Mouse (Mus musculus) heart, embryonic 15.5 days (tissue): ENCODE measurements around the gene Hadhb. TPM values are rescaled to one million over a fixed set of nuclear protein-coding genes. Genes with fewer than 3 reads are reported as not detected.

ENCODE experiments used
- ATAC-seq: fragments of 200-750 bp; cut with Nextera tagmentation; replicated peaks from 2 replicates; pipeline ENCODE4 v1.8.0; 2017; ENCODE audit warnings: low read depth, moderate TSS enrichment; ENCODE audit not compliant: insufficient number of reproducible peaks, insufficient read depth, low FRiP score
- H3K27ac ChIP-seq: fragments of 300-500 bp; sonication (generic); 2 replicates; pipeline ENCODE4 v1.5.1; 2015; ENCODE audit warnings: mild to moderate bottlenecking, inconsistent platforms
- H3K27me3 ChIP-seq: fragments of 300-500 bp; sonication (generic); 2 replicates; pipeline ENCODE4 v1.6.1; 2015; ENCODE audit warnings: inconsistent platforms
- H3K36me3 ChIP-seq: fragments of 300-500 bp; sonication (generic); 2 replicates; pipeline ENCODE4 v1.6.1; 2015; ENCODE audit warnings: mild to moderate bottlenecking, inconsistent platforms
- H3K4me1 ChIP-seq: fragments of 300-500 bp; sonication (generic); replicated peaks from 2 replicates; pipeline ENCODE4 v1.6.1; 2015; ENCODE audit warnings: inconsistent platforms
- H3K4me2 ChIP-seq: fragments of 300-500 bp; sonication (generic); 2 replicates; pipeline ENCODE4 v1.6.1; 2015; ENCODE audit warnings: inconsistent platforms, mild to moderate bottlenecking, moderate library complexity
- H3K4me3 ChIP-seq: fragments of 300-500 bp; sonication (generic); 2 replicates; pipeline ENCODE4 v1.5.1; 2015; ENCODE audit warnings: mild to moderate bottlenecking, inconsistent platforms
- H3K9ac ChIP-seq: fragments of 300-500 bp; sonication (generic); 2 replicates; pipeline ENCODE4 v1.6.1; 2015; ENCODE audit warnings: mild to moderate bottlenecking, inconsistent platforms
- H3K9me3 ChIP-seq: fragments of 300-500 bp; sonication (generic); replicated peaks from 2 replicates; pipeline ENCODE4 v1.6.1; 2016; ENCODE audit warnings: inconsistent platforms
- WGBS: fragments of 180-500 bp; shearing (Covaris S2); methylation state at CpG from one replicate; pipeline ENCODE4 v1.1.7; 2015; ENCODE audit warnings: mixed read lengths; 5-methylcytosine and 5-hydroxymethylcytosine counted together
- polyA plus RNA-seq: library from polyadenylated mRNA; unstranded; fragments of >200 nt; fragmentation: Nextera tagmentation; extraction: Ambion mirVana; gene quantifications from 2 replicates; pipeline ENCODE4 v1.2.1, GENCODE M21; 2015

The Hadhb gene
- polyA plus RNA-seq, 1 experiment from 2014 or later, result 426 TPM

DNA sequence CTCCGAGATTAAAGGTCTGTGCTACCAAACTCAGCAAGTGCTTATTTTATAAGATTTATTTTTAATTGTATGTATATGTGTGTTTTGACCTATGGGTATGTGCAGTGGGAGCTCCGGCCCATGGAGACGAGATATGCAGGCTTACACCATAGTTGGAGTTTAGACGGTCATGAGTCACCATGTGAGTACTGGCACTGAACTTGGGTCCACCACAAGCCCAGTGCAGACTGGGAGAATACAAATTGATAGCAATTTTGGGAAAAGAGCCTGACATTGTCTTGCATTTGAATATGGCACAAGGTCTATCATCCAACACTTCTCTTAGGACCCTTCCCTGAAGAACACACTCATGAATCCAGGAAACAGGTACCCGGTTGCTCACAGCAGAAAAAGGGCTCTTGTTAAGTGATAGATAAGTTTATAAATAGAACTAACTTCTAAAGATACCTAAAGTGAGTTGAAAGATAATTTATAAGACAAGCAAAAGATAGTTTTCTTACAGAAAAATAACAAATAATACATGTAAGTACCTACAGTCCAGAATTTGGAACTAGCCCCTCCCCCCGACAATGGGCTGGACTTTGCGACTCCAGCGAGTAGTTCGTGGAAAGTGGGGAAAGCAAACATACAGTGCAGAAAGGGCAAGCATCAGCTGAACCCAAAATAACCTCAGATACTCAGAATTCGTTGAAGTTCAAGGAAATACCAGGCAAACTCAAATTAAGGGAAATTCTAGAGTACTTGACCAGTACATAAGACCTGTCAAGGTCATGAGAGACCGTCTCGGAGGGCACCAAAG is 32.8 kb downstream of the Hadhb start:
- no peak overlapping the region for H3K4me2 ChIP-seq
- H3K27ac ChIP-seq, result no peak overlapping the region
- H3K4me3 ChIP-seq, result no peak overlapping the region
- WGBS, result 86% methylated on average over 12 of the region's 12 CpGs
- no peak for ATAC-seq
- H3K36me3 ChIP-seq, result peaks cover 56% of the 10 kb centered on the region
- H3K9ac ChIP-seq, result no peak overlapping the region
- H3K4me1 ChIP-seq, result no peaks in the 10 kb centered on the region
- no peaks in the 10 kb centered on the region for H3K27me3 ChIP-seq
- H3K9me3 ChIP-seq, result no peaks in the 10 kb centered on the region

DNA sequence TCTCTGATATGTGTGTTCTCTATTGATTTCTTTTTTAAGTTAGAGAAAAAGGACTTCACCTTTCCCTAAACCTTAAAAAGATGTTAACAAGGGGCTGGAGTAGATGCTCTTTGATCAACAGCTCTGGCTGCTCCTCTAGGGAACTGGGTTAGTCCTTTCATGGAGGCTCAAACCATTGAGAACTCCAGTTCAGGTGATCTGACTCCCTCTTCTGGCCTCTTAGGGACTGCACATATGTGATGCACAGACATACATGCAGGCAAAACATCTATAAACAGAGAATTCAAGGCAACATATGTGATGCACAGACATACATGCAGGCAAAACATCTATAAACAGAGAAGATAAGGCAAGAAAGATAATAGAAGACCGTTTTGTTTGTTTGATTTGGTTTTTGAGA is 37.4 kb downstream of the Hadhb start:
- ATAC-seq, result no peak
- 61% methylated on average over 1 of the region's 1 CpGs for WGBS
- 0 out of 2 replicates have a peak, but pooled peaks cover 4% of the 10 kb centered on the region for H3K4me1 ChIP-seq

DNA sequence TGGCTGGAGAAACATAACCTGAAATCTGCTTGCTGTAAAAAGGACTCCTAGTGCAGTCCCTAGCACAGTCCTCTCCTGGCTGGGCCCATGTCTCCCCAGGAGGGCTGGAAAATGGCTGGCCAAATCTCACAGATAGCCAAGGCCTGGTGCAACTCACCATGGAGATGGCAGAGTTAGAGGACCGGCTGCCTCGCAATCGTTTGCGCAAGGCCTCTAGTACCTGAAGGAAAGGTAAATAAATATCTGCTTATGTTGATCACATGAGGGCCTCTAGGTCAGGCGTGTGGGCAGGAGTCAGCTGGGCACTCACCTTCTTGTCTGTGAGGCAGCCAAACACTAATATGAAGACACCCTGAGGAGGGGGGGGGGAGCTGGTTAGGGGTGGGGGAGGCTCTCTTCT is 40.3 kb downstream of the Hadhb start:
- no peak overlapping the region for H3K4me2 ChIP-seq
- H3K27me3 ChIP-seq, result no peaks in the 10 kb centered on the region
- no peak for ATAC-seq
- no peaks in the 10 kb centered on the region for H3K36me3 ChIP-seq
- H3K4me1 ChIP-seq, result 0 out of 2 replicates have a peak, but pooled peaks cover 4% of the 10 kb centered on the region
- H3K4me3 ChIP-seq, result no peak overlapping the region
- no peak overlapping the region for H3K27ac ChIP-seq
- H3K9ac ChIP-seq, result no peak overlapping the region
- no peaks in the 10 kb centered on the region for H3K9me3 ChIP-seq
- WGBS, result 86% methylated on average over 5 of the region's 5 CpGs

More for the DNA sequence above, 37.4 kb downstream of the Hadhb start:
- Histone ChIP-seq H3K36me3 (peaks cover 22% of the 10 kb centered on the region; the same call in 1 of the 2 replicates), H3K4me3 (no peak overlapping the region), H3K4me2 (no peak overlapping the region), H3K9ac (no peak overlapping the region), H3K27me3 (no peaks in the 10 kb centered on the region), H3K27ac (no peak overlapping the region), H3K9me3 (no peaks in the 10 kb centered on the region)

DNA sequence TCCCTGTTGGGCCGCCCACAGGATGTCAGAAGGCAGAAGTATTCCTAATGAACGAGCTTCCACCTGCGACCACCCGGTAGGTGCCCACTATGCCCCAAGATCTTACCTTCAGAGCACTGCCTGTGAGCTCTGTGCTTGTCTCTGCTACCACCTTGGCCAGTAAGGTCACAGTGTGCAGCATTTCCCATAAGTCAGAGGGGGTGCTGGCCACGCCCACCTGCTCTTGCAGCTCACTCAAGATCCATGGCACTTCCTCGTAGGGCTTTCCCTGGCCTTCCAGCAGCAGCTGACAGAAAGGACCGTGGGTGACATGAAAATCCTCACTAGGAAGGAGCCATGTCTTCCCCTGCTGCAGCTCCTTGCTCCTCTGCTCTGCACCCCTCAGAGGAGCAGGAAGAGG is 43.2 kb downstream of the Hadhb start:
- Histone ChIP-seq H3K4me2 (no peak overlapping the region), H3K9me3 (no peaks in the 10 kb centered on the region), H3K4me3 (no peak overlapping the region), H3K27me3 (no peaks in the 10 kb centered on the region), H3K4me1 (0 out of 2 replicates have a peak, but pooled peaks cover 8% of the 10 kb centered on the region), H3K36me3 (no peaks in the 10 kb centered on the region), H3K9ac (no peak overlapping the region), H3K27ac (no peak overlapping the region)
- no peak for ATAC-seq
- 63% methylated on average over 7 of the region's 7 CpGs for WGBS

DNA sequence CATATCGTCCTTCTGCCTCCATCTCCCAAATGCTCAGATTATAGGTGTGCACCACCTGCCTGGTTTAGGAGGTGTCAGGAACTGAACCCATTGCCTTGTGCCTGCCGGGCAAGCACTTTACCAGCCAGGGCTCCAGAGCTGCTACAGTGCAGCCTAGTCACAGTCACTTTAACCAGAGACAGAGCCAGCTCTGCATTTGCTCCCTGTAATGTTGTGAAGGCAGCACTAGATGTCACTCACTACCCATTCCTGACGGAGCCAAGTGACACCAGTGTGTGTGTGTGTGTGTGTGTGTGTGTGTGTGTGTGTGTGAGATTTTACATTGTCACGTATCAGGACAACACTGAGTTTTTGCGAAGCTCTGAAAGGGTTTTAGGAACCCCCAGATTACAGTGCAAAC is 46.5 kb downstream of the Hadhb start:
- 42% methylated on average over 5 of the region's 5 CpGs for WGBS
- 0 out of 2 replicates have a peak, but pooled peaks cover 4% of the 10 kb centered on the region for H3K4me1 ChIP-seq
- H3K4me3 ChIP-seq, result no peak overlapping the region
- H3K36me3 ChIP-seq, result no peaks in the 10 kb centered on the region
- H3K9me3 ChIP-seq, result no peaks in the 10 kb centered on the region
- no peak overlapping the region for H3K27ac ChIP-seq
- ATAC-seq, result 0 out of 2 replicates have a peak, but pooled peaks have one; percentile 25
- no peak overlapping the region for H3K4me2 ChIP-seq
- no peaks in the 10 kb centered on the region for H3K27me3 ChIP-seq
- no peak overlapping the region for H3K9ac ChIP-seq

DNA sequence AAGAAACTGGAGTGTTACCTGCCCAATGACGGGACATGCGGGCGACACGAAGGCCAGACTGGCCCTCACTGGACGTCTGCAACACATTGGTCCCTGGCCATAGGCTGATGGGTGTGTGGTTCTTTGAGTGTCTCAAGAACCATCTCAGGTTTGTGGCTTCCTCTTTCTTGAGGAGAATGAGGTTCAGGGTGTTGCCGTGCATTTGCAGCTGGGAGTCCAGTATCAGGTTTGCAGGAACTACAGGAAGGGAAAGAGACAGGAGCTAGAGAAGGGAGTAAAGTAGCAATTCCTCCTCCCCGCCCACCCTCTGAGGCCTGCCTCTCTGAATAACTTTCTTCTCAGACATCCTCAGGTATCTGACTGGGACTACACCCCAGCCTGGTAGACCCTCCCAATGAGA is 47.2 kb downstream of the Hadhb start:
- no peak for ATAC-seq

GRCm38 (mm10) chr5:30203216-30203885 is 48.3 kb downstream of the Hadhb start:
- Histone ChIP-seq H3K9me3 (no peaks in the 10 kb centered on the region), H3K36me3 (no peaks in the 10 kb centered on the region), H3K4me3 (no peak overlapping the region), H3K27me3 (no peaks in the 10 kb centered on the region), H3K9ac (no peak overlapping the region), H3K4me1 (0 out of 2 replicates have a peak, but pooled peaks cover 4% of the 10 kb centered on the region), H3K27ac (no peak overlapping the region), H3K4me2 (no peak overlapping the region)
- ATAC-seq, result no peak
- WGBS, result 71% methylated on average over 10 of the region's 10 CpGs

More for the DNA sequence above, 47.2 kb downstream of the Hadhb start:
- no peak overlapping the region for H3K4me2 ChIP-seq
- no peaks in the 10 kb centered on the region for H3K9me3 ChIP-seq
- 0 out of 2 replicates have a peak, but pooled peaks cover 4% of the 10 kb centered on the region for H3K4me1 ChIP-seq
- WGBS, result 79% methylated on average over 7 of the region's 7 CpGs
- H3K4me3 ChIP-seq, result no peak overlapping the region
- no peak overlapping the region for H3K9ac ChIP-seq
- no peaks in the 10 kb centered on the region for H3K27me3 ChIP-seq
- H3K27ac ChIP-seq, result no peak overlapping the region
- no peaks in the 10 kb centered on the region for H3K36me3 ChIP-seq

DNA sequence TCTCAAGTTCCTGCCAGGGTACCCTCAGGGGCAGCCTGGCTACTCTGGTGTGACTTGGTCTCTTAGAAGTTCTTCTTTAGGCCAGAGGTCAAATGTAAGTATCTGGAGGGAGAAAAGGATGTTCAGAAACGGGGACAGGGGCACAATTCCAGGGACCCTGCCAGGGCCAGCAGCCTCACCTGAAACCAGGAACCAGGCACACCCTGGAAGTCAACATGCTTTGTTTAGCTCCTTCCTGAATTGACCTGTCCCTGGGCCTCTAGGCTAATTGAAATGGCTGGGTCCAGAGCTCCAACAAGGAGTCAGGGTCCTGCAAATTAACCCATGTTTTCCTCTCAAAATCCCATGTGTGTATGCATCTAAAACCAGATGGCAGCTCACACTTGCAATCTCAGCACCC is 49.4 kb downstream of the Hadhb start:
- Histone ChIP-seq H3K27me3 (no peaks in the 10 kb centered on the region), H3K9ac (no peak overlapping the region), H3K27ac (no peak overlapping the region), H3K4me1 (peaks cover 10% of the 10 kb centered on the region), H3K4me2 (no peak overlapping the region), H3K36me3 (no peaks in the 10 kb centered on the region), H3K4me3 (no peak overlapping the region), H3K9me3 (no peaks in the 10 kb centered on the region)
- no peak for ATAC-seq
- WGBS, result 65% methylated on average over 1 of the region's 1 CpGs

DNA sequence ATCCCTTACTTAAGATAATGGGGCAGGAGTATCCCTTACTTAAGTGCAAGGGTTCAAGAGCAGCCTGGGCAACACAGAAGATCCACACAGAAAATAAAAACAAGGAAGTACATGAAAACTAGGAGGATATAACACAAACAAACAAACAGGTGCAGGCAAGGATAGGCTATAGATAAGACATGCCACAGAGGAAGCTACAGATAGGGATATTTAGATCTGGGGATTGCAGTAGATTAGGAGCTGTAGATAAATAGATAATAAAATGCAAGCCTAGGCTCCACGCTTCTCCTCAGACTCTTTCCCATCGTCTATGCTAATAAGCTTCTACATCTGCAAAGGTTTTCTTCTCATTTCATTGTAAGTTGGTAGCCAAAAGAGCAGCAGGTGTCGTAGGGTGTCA is 50.0 kb downstream of the Hadhb start:
- 62% methylated on average over 3 of the region's 3 CpGs for WGBS
- H3K4me1 ChIP-seq, result peaks cover 13% of the 10 kb centered on the region
- H3K4me3 ChIP-seq, result no peak overlapping the region
- no peak overlapping the region for H3K4me2 ChIP-seq
- ATAC-seq, result no peak
- H3K36me3 ChIP-seq, result no peaks in the 10 kb centered on the region
- H3K27ac ChIP-seq, result no peak overlapping the region
- H3K9ac ChIP-seq, result no peak overlapping the region
- H3K27me3 ChIP-seq, result no peaks in the 10 kb centered on the region
- no peaks in the 10 kb centered on the region for H3K9me3 ChIP-seq

DNA sequence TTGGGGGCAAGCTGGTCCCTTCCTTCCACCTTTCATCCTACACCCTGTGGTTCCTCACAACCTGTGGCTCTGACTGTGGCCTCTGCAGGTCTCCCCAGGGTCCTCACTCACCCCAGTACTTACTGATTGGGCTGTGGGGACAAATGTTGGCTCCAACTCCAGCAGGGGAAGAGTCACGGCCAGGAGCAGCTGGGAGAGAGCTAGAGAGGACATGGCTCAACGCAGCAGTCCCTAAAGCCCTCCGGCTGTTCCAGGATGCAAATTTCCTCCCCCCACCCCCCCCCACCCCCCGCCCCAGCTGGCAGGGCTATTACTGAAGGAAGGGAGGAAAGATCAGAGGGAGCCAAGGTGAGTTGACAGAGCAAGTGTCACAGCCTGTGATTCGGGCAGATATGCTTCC is 50.4 kb downstream of the Hadhb start, which contains the start of gene Adgrf3:
Gene Adgrf3, minus strand, starts transcription at position 230 of the 400 bp plus-strand sequence.
- WGBS, result 36% methylated on average over 5 of the region's 5 CpGs
- no peak within 1 kb of the TSS for H3K9ac ChIP-seq
- no peak for ATAC-seq
- H3K4me1 ChIP-seq, result peaks cover 15% of the 10 kb centered on the region
- H3K27me3 ChIP-seq, result no peaks in the 10 kb centered on the region
- H3K36me3 ChIP-seq, result no peaks in the 10 kb centered on the region
- no peak within 1 kb of the TSS for H3K27ac ChIP-seq
- no peak within 1 kb of the TSS for H3K4me2 ChIP-seq
- H3K9me3 ChIP-seq, result no peaks in the 10 kb centered on the region
- H3K4me3 ChIP-seq, result no peak within 1 kb of the TSS

DNA sequence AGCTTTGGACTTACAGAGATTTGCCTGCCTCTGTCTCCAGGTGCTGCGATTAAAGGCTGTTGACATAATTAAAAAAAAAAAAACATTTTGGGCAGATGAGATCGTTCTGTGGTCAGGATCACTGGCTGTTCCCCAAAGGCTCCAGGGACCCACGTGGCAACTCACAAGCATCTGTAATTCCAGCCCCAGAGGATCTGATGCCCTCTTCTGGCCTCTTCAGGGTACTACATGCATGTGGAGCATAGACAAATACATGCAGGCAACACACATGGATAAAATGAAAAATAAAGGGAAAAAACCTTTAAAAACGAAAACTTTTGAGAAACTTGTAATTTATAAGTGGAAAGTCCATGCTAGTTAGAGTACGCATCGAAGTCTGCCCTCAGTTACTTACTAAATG is 52.2 kb downstream of the Hadhb start:
- Histone ChIP-seq H3K9ac (no peak overlapping the region), H3K4me3 (no peak overlapping the region), H3K9me3 (no peaks in the 10 kb centered on the region), H3K36me3 (no peaks in the 10 kb centered on the region), H3K27ac (no peak overlapping the region), H3K4me1 (peaks cover 15% of the 10 kb centered on the region), H3K4me2 (no peak overlapping the region), H3K27me3 (no peaks in the 10 kb centered on the region)
- WGBS, result 69% methylated on average over 6 of the region's 6 CpGs
- ATAC-seq, result no peak
